Mouse (Mus musculus) CD4-positive, CD25-positive, alpha-beta regulatory T cell, adult 2 months (primary cell): ENCODE measurements around the gene Hmga2.

Experiments
- DNase-seq: peaks from one replicate; pipeline ENCODE4 v3.0.0-alpha.2; 2012; ENCODE audit warnings: low read depth, low spot score

Gene Hmga2

DNA sequence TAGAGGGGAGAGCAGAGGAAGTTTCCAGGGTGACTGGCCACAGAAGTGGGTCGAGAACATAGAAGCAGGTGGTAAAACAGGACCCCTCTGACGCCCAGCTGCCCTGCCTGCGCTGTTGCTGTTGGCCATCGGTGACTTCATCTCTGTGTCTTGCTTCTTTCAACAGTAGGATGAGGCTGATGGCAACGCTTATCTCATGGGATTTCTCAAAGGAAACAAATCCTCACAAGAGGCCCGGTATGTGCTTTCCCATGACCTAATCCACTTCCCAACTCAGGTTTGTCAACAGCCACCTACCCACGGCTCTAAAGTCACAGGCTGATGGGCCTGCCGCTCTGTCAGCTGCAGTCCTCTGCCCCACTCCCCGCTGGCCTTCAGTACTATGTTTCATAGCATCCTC lies 52.3 kb downstream of the Hmga2 start:
- DNase-seq = no peak

DNA sequence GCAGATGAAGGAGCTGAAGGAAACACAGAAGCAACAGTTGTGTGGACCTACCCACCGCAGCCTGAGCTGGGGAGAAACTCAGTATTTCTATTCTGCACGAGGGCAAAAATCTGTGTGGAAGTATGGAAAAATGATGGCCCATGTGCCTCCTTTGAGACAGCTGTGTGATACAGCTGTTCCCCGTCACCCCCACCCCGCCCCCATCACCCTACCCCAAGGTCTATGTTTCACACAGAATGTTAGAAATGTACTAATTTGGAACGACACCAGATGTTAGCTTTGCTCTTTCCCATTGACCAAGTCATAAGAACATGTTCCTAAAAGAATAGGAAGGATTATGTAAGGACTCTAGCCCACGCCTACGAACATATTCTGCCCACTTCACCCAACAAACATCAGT lies 53.0 kb downstream of the Hmga2 start:
- DNase-seq = no peak

- no peak for DNase-seq
Observed at GRCm38 (mm10) chr10:120422820-120423219, 53.4 kb downstream of the Hmga2 start.

DNA sequence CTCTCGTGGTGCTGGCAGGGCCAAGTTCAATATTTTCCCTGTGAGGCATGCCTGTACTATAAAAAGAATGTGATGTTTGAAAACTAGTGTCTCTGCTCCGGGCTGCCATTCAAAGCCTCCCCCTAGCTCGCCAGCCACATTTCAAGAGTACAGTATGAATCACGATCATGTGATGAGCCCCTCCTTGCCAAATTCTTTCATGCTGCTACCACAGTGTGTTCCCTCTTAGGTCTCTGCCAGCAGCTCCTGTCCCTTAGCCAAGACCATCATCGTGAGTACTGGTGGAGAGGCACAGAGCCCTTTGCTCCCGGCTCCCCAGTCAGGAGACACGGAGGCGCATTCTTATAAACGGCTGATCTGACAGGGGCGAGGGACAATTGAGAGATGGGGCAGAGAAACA lies 54.2 kb downstream of the Hmga2 start:
- no peak for DNase-seq

DNA sequence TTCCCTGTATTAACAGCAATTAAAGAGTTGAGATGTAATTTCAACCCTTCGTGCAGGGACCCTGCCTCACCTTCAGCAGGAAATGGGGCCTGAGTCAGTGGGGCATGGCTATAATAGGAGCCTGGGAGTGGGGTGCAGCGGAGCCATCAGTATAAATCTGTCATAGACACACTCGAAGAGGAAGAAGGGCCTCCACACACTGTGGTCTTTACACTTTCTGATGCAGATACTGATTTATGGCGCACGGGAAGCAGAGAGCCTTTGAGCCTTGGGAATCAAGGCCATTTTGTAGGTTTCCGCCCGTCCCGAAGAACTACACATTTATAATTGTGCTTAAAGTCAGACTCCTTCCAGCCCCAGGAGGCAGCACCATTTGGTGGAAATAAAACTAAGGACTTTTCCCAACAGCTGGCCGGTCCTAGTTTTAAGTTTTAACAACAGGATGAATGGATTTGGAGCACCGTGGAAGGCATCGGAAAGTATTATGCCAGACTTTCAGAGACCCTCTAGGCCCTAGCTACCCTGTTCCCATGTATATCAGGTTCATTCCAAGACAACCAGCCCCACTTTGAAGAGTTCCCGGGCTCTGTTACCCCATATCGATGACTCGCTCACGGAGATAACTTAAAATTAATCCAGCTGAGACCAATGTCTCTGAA lies 55.2 kb downstream of the Hmga2 start:
- DNase-seq = no peak

- no peak for DNase-seq
Observed at GRCm38 (mm10) chr10:120418738-120419523, 57.3 kb downstream of the Hmga2 start.

GRCm38 (mm10) chr10:120418211-120418610 lies 58.1 kb downstream of the Hmga2 start:
- DNase-seq = no peak

GRCm38 (mm10) chr10:120417488-120418118 lies 58.7 kb downstream of the Hmga2 start:
- no peak for DNase-seq

GRCm38 (mm10) chr10:120417116-120417487 lies 59.2 kb downstream of the Hmga2 start:
- DNase-seq = no peak

GRCm38 (mm10) chr10:120416628-120417027 lies 59.6 kb downstream of the Hmga2 start:
- DNase-seq = no peak

GRCm38 (mm10) chr10:120412215-120412614 lies 64.1 kb downstream of the Hmga2 start:
- DNase-seq = no peak

- DNase-seq = no peak
Observed at GRCm38 (mm10) chr10:120410958-120411357, 65.3 kb downstream of the Hmga2 start.

- DNase-seq = no peak
Observed at GRCm38 (mm10) chr10:120409131-120409530, 67.1 kb downstream of the Hmga2 start.

DNA sequence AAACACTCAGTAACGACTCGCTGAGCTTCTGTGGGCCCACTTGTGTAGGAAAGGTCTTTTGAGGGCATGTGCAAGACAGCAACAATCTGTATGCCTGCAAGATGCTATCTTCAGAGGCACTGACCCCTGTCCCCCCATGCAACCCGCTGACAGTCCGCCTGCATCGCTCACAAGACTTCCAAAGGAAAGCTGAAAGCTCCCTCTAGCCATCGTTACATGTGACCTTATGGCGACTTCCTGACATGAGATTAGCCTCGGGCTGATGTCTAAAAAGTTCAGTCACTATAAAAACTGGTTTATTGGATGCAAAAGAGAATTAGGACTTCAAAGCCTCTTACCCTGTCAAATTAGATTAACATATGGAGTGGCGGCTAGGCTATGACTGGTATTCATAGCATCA lies 69.0 kb downstream of the Hmga2 start:
- DNase-seq = no peak

- no peak for DNase-seq
Observed at GRCm38 (mm10) chr10:120406038-120406437, 70.2 kb downstream of the Hmga2 start.

- DNase-seq = no peak
Observed at GRCm38 (mm10) chr10:120405322-120405721, 70.9 kb downstream of the Hmga2 start.

DNA sequence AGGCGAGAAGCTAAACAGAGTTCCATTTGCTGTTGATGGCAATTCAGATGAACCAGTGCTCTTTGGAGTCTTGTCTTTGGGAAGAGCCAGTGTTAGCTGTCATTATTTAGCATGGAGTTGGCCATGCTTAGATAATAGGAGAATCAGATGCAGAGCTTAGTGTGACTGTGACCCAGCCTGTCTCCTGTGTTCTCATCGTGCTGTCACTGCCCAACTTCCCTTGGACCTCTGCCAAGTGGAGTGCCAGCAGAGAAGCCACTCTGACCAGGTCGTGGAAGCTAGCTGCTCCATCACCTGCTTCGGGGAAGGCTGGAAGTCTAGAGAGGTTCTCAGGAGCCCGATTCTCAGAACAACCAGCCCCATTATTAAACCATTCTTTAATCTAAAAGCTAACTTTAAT lies 73.3 kb downstream of the Hmga2 start:
- no peak for DNase-seq

DNA sequence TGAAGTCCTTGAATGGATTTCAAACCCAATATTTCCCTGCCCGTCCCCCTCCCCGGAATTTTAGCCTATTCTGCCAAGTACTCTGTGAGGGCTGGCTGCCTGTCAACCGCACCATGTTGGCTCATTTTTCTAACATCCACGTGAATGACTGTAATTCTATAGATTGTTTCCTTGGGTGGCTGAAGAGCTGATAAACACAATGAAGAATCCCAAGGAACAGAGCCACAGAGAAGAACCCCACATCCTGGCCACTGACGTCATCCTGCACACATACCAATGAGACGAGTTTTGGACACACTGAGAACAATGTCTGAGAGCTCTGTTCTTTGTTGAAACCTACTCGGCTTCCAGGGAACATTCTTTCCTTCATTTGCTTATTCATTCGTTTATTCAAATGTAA lies 74.5 kb downstream of the Hmga2 start:
- DNase-seq = no peak

DNA sequence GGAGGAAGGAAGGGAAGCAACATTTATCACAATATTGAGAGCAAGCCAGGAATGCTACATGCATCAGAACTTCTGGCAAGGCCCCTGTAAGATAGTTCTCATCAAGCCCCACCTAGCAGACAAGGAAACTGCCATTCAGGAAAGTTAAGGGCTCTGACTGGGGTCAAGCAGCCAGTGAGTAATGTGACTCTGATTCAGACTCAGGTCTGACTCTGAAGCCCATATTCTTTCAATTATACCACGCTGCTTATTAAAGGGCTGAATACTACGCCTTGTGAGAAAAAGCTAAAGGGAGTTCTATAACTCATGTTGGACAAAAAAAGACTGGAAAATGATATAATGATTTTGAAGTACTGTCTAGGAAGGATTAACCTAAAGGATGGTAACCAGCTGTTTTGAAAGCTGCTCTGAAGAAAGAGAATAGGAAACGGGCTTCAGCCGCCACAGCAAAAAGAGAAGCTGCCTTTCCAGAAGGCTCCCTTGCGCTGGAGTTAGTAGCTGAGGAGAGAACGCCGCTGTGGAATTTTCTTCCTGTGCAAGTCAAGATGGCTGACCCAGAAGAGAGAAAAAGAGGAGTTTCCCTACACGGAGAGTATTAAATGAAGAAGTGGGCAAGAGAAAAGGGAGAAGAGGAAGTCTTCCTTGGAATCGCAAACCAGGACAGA lies 76.3 kb downstream of the Hmga2 start:
- no peak for DNase-seq

GRCm38 (mm10) chr10:120398745-120399144 lies 77.5 kb downstream of the Hmga2 start:
- no peak for DNase-seq

GRCm38 (mm10) chr10:120397211-120397631 lies 79.0 kb downstream of the Hmga2 start:
- no peak for DNase-seq

GRCm38 (mm10) chr10:120395550-120395949 lies 80.7 kb downstream of the Hmga2 start:
- no peak for DNase-seq
